Mouse (Mus musculus) small intestine, adult 2 months (tissue): ENCODE measurements around the gene Theg. TPM values are rescaled to one million over a fixed set of nuclear protein-coding genes. Genes with fewer than 3 reads are reported as not detected.

Source experiments
- H3K27ac ChIP-seq: fragments of 200-500 bp; 2 replicates; pipeline ENCODE4 v1.5.1; 2012; ENCODE audit warnings: low read depth, low read length, control low read depth, inconsistent platforms; ENCODE audit not compliant: insufficient read depth
- H3K27me3 ChIP-seq: fragments of 200-500 bp; 2 replicates; pipeline ENCODE4 v1.6.1; 2012; ENCODE audit warnings: mild to moderate bottlenecking, moderate library complexity, low read length, inconsistent platforms; ENCODE audit not compliant: control insufficient read depth, insufficient read depth
- H3K36me3 ChIP-seq: fragments of 200-500 bp; 2 replicates; pipeline ENCODE4 v1.6.1; 2012; ENCODE audit warnings: mild to moderate bottlenecking, low read length, control low read depth, inconsistent platforms; ENCODE audit not compliant: control insufficient read depth, insufficient read depth
- H3K4me1 ChIP-seq: fragments of 200-500 bp; 2 replicates; pipeline ENCODE4 v1.6.1; 2012; ENCODE audit warnings: low read length, inconsistent platforms, mixed read lengths; ENCODE audit not compliant: control insufficient read depth, insufficient read depth, insufficient read length
- H3K4me3 ChIP-seq: fragments of 200-500 bp; 2 replicates; pipeline ENCODE4 v1.5.1; 2012; ENCODE audit warnings: low read depth, mild to moderate bottlenecking, control low read depth, inconsistent platforms, low read length, moderate library complexity
- CTCF ChIP-seq: fragments of 200-500 bp; IDR thresholded peaks from 2 replicates; pipeline ENCODE4 v1.5.1; 2012; ENCODE audit warnings: low read depth, mild to moderate bottlenecking, control low read depth, inconsistent platforms, low read length, moderate library complexity, mixed read lengths; ENCODE audit not compliant: insufficient replicate concordance, insufficient read length; ENCODE audit errors: extremely low read depth
- POLR2A ChIP-seq: fragments of 200-500 bp; IDR thresholded peaks from 2 replicates; pipeline ENCODE4 v1.6.1; 2012; ENCODE audit warnings: low read depth, mild to moderate bottlenecking, control low read depth, inconsistent platforms, low read length, moderate library complexity
- WGBS: fragments of 180-500 bp; shearing (Covaris S2); methylation state at CpG from one replicate; pipeline ENCODE4 v1.1.7; 2018; 5-methylcytosine and 5-hydroxymethylcytosine counted together
- polyA plus RNA-seq: library from polyadenylated mRNA; depleted of rRNA; stranded (reverse); fragments of >200 nt; gene quantifications from 2 replicates; pipeline ENCODE4 v1.2.3, GENCODE M21; 2012

Theg gene
- polyA plus RNA-seq, 1 experiment, result not detected

DNA sequence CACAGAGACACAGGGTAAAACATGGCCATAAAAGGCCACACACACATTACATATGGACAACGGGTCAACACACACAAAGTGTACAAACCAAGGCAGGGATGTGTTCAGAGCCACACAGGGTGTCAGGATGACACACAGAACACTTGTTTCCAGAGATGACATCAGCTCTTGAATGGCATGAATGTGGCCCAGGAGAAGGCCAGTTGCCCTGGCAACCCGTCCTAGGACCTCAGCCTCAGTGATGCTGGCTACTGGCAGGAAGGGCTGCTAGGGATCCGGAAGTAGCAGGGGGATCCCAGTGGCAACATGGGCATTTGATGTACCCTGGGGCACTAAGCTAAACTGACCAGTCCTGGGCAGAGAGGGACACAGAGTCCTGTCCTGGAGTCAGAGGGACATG lies 22.1 kb upstream of the Theg start:
- TF ChIP-seq CTCF, result no peak
- 77% methylated on average over 3 of the region's 3 CpGs for WGBS
- H3K36me3 ChIP-seq, result no peaks in the 10 kb centered on the region

DNA sequence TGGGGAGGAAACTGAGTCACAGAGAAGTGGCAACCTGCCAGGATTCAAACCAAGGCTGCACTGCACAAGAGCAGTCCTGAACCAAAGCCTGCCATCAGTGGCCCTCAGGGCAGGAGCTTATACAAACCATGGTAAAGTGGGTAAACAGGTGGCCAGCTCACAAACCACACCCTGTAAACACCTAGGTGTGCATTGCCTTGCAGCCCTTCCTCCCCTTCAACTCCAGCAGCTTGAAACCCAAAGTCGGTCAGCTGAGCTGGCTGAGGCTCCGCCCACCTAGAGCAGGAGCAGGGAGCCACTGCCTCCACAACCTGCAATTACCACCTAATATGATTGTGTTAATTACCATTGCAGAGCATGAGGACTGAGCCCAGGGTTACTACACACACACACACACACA lies 20.8 kb upstream of the Theg start:
- H3K4me1 ChIP-seq, result peaks cover 2% of the 10 kb centered on the region; the same call in 1 of the 2 replicates
- H3K27ac ChIP-seq, result peak overlapping the region; percentile 22
- TF ChIP-seq POLR2A, result no peak
- no peak for TF ChIP-seq CTCF
- H3K4me3 ChIP-seq, result no peak overlapping the region
- H3K36me3 ChIP-seq, result no peaks in the 10 kb centered on the region
- 47% methylated on average over 2 of the region's 2 CpGs for WGBS
- peaks cover 5% of the 10 kb centered on the region for H3K27me3 ChIP-seq

More for the DNA sequence above, 22.1 kb upstream of the Theg start:
- no peak overlapping the region for H3K4me3 ChIP-seq
- peaks cover 14% of the 10 kb centered on the region for H3K27me3 ChIP-seq
- no peak overlapping the region for H3K27ac ChIP-seq
- peaks cover 6% of the 10 kb centered on the region; the same call in 1 of the 2 replicates for H3K4me1 ChIP-seq

DNA sequence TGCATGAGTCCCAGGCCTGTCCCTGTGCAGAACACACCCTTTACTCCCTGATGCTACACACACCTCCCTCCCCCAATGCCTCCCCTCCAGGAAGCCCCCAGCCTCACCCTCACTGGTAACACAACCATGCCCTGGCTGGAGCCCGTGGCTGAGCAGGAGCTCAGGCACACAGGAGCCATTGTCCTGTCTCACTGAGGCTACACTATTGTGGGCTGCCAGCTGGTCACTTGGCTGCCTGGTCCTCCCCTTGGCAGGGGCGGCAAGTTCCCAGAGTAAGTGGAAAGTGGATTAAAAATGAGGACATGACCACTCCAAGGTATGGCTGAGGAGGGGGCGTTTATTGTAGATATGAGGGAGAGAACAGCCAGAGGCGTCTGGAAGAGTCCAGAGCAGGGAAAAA lies 19.4 kb upstream of the Theg start:
- Histone ChIP-seq H3K27ac (no peak overlapping the region), H3K4me3 (no peak overlapping the region), H3K4me1 (no peaks in the 10 kb centered on the region), H3K36me3 (no peaks in the 10 kb centered on the region), H3K27me3 (no peaks in the 10 kb centered on the region)
- 53% methylated on average over 4 of the region's 4 CpGs for WGBS
- TF ChIP-seq CTCF (no peak), POLR2A (no peak)

DNA sequence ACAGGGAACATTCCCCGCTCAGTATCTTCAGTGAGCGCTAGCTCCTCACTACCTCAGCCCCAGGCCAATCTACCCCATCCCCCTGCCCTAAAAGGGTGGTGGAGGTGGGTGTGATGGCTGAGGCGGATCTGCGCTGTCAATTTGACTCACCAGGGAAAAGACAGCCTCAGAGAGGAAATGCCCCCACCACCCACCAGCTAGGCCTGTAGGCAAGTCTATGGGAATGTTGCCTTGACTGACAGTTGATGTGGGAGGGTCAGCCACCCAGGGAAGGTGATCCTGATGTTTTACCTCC lies 10.8 kb upstream of the Theg start:
- no peaks in the 10 kb centered on the region for H3K27me3 ChIP-seq
- 81% methylated on average over 4 of the region's 4 CpGs for WGBS
- TF ChIP-seq CTCF, result no peak
- no peak for TF ChIP-seq POLR2A

DNA sequence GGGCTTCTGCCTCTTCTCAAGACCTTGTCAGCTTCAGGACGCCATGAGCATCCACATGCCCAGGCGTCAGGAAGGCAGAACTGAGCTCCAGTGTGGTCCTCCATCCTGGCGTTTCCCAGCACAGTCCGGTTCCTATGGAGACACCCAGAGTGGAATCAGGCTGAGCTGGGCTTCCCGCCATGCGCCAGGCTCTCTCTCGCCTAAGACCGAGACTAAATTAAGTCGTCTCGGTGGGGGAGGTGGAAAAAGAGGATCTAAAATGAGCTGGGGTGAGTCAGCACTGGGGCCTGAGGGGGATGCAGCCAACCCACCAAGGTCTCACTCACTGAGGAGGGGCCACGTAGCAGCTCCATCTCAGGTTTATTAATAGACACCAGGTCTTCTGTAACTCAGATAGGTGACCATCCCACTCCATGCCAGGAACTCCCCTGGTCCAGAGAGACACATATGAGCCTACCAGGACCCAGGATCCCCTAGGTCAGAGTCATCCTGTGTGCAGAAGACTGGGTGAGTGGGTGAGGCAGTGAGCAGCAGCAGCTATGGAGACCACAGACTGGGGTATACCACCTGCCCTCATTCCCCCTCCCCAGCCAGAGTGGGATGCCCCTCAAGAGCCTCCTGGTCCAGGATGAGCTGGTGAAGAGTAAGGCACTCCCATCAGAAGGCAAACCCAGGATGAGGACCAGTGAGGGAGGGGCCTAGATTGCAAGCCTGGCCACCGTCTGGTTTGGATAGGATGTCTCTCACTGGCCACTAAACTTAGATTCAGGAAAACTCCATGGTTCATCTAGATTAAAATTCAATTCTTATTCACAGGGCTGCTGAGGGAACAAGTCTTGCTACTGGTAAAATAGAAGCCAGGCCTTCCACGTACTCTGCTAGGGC lies 10.2 kb upstream of the Theg start:
- Histone ChIP-seq H3K4me1 (no peaks in the 10 kb centered on the region), H3K36me3 (no peaks in the 10 kb centered on the region), H3K27me3 (no peaks in the 10 kb centered on the region), H3K4me3 (no peak overlapping the region), H3K27ac (no peak overlapping the region)
- TF ChIP-seq CTCF (no peak), POLR2A (no peak)
- 47% methylated on average over 13 of the region's 13 CpGs for WGBS

More for the DNA sequence above, 10.8 kb upstream of the Theg start:
- H3K4me3 ChIP-seq, result no peak overlapping the region
- no peaks in the 10 kb centered on the region for H3K4me1 ChIP-seq
- H3K27ac ChIP-seq, result no peak overlapping the region
- H3K36me3 ChIP-seq, result no peaks in the 10 kb centered on the region

DNA sequence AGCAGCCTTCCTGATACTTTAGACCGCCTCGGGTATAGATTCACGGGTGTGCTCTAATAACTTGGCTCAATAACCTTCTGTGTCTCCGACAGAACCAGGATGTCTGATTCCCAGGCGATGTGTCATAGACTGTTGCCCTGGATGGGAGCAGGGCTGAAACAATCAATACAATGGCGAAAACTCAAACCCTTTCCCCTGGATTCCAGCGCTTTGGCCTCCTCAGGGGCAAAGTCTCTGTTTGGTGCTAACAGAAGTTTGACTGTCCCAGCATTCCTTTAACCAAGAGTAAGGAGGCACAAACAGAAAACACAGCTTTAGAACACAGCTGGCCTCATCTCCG lies 8.4 kb upstream of the Theg start:
- TF ChIP-seq POLR2A (no peak), CTCF (no peak)
- Histone ChIP-seq H3K4me3 (no peak overlapping the region), H3K27ac (no peak overlapping the region), H3K27me3 (no peaks in the 10 kb centered on the region), H3K36me3 (no peaks in the 10 kb centered on the region), H3K4me1 (no peaks in the 10 kb centered on the region)
- WGBS, result 33% methylated on average over 8 of the region's 8 CpGs

DNA sequence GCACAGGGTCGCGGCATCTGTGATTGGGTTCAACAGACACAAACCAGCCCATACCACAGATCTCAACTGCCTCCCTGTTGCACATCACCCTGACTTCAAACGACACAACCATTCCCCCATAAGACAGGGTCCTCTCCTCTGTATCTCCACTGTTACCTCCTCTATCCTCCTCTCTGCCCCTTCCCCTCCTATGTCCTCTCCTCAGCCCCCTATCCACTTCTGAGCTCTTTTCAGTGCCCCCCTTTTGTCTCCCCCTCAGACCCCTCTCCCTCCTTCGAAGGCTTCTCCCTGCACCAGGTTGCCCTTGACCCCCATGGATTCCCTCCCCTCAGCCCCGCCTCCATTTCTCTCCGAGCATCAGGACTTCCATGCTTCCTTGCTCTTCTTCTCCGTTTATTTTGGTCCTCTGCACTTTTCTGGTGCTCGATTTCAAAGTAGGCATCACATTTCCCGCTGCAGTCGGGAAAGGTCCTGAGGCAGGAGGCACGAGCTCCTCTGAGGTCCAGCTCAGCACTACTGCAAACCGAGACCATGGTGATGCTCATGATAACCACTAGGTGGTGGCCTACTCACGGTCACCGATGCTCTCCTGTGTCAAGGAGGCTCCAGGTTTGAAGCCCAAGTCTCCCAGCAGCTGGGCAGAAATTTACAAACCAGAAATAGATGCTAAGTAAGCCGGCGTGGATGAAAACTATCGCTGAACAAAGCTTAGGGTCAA lies 7.9 kb upstream of the Theg start:
- Histone ChIP-seq H3K4me3 (no peak overlapping the region), H3K27ac (no peak overlapping the region), H3K36me3 (no peaks in the 10 kb centered on the region), H3K27me3 (no peaks in the 10 kb centered on the region), H3K4me1 (no peaks in the 10 kb centered on the region)
- peak; percentile 83; the same call in 1 of the 2 replicates for TF ChIP-seq CTCF
- TF ChIP-seq POLR2A, result no peak
- WGBS, result 14% methylated on average over 17 of the region's 17 CpGs
